Mouse (Mus musculus) ES-CJ7 (cell line): ENCODE results near the gene Fnbp1.

Experiments used
- DNase-seq: peaks from one replicate; pipeline ENCODE4 v3.0.0; 2011; ENCODE audit warnings: low read depth, low spot score

The Fnbp1 gene

DNA sequence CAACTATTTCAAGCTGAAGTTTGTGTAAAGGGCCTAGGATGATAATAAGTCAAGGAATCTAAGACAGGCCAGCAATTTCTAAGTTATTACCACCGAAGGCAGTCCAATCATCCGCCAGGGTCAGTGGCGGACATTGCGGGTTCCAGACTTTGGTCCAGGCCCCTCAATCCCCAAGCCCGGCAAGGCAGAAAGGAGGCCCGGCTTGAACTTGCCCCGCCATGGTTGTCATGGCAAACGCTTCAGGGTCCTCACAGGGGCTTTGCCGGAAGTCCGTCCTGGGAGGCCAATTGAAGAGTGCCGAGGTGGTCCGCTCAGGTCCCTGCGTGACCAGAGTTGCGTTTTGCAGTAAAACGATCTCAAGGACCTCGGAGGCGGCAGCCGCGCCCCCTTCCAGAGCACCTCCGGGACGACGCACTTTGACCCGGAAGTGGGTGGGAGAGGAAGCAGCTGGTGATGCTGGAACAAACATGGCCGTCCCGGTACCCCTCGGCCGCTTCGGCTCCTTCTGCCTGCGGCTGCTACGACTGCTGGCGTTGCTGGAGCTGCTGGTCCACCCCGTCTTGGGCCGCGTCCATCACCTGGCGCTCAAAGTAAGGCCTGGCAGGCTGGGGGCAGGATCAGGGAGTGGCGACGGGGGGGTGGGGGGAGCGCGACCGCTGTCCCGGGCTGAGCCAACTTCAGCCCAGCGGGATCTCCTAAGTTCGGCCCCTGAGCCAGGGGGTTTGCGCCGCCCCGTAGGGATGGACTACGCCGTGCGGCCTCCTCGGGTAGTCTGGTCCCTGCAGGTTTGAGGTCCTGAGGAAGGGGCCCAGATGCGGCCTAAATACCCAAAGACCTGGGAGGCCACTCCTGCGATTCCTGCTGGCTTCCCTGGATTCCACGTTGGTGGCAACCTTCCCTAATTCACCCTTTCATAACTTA lies 10.3 kb upstream of the Fnbp1 start, which contains the start of gene Gpr107:
TSS of gene Gpr107 (plus strand) at position 425 of the 921 bp plus-strand sequence.
- DNase-seq = peak; percentile 82

DNA sequence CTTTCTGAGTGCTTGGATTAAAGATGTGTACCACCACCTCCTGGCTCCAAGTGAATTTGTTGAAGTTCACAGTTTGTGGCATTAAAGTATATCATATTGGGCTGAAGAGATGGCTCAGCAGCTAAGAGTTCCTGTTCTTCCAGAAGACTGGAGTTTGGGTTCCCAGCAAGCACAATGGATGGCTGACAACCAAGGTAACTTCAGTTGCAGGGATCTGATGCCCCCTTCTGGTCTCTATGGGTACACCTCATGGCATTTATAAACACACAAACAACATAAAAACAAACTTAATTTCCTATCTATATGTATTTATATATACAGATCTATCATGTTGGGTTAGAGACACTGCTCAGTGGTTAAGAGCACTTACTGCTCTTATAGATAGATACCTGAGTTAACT lies 9.0 kb upstream of the Fnbp1 start:
- peak; percentile 76 for DNase-seq

DNA sequence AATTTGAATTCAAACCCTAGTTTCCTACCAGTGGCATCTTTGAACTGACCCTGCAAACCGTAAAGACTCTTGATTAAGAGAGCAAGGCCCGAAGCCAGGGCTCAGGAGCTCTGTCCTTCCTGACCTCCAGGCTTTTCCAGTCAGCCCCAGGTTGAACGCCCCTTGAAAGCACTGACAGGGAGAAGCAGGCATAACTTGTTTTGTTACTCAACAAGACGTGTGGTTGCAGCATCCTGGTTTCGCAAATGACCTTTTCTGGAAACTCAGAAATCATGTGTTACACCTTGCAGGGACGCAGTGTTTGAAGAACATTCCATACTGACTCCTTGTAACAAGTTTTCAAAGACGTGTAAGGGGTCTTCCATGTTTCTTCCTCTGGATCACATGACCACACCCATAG lies 5.2 kb upstream of the Fnbp1 start:
- no peak for DNase-seq

DNA sequence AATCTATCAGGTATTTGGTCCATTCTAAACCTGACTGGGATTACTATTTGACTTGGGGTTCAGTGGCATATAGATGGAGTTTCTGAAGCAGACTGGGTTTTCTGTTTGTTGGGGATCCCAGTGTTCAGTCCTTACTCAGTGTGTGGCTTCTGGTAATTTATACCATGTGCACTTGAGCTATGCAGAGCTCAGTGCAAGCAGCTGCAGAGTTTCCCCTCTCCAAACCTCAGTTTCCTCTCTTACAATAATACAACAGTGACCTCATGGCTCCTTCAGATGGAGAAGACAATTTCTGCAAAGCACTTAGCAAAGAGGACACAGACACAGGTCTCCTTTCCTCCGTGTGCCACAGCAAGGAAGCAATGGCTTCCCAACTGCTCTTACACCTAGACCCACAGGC lies 3.1 kb upstream of the Fnbp1 start:
- no peak for DNase-seq

DNA sequence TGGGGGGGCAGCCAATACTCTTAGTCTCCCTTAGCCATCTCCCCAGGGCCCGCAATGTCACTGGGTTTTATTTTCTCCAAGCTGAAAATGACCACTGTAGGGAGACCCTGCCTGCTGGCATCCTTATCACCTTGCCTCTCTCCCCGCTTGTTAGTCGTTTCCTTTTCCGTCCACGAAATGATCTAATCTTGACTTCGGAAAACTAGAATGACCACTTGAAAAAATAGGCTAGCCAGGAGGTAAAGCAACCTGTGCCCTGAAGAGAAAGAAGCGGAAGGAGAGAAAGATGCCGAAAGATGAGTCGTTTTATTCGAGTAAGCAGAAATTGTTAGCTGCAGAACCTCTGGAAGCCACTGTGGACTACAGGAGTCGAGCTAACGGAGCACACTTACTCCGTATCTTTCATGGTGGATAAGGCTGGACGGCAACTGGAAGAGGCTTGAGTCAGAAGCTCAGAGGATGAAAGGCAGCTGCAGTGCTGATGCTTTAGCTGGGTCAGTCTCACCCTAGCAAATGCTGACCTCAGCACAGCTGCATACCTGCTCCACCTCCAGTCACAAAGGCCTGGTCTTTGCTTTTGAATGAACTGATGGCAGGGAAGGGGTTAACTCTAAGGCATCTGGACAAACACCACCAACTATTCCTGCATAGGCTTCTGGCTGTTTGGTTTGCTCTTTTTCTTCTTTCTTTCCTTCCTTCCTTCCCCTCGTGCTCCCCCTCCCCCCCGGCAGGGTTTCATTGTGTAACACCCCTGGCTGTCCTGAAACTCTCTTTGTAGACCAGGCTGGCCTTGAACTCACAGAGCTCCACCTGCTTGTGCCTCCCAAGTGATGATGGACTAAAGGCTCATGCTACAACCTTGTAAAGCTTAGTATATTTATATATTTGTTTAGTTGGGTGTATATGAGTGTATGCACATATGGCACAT lies 2.2 kb upstream of the Fnbp1 start:
- no peak for DNase-seq

DNA sequence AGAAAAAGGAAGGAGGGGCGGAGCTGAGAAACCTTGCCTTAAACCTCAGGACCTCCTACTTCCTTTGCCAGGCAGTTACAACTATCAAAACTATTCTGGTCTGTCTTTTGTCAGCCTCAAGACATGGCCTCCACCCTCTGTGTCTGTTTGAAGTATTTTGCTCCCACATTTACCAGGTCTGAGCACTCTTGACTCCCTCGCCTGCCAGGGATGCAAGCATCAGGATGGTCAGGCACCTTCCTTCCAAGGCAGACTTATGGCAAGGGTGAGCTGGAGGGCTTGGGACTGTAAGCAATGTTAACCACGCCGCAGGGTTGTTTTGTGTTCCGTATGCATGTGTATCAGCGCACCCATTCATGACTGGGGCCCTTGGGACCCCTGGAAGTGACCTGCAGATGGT lies 1.5 kb upstream of the Fnbp1 start:
- no peak for DNase-seq

DNA sequence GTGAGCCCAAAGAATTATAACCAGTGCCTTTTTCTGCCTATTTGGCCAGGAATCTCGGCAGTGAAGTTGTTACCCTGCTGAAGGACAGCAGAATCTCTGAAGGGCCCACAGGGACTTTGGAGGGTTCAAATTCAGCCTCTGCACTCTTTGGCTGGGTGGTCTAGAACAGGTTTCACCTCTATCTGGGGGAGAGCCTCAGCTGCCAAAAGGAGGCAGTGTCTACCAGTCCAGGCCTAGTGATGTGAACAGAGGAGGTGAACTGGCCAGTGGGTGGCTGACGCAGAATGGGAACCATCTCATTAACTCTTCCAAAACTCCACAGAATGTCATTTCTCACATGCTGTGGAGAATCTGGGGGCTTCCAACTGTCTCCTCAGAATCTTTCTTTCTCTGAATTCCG lies 697 bp upstream of the Fnbp1 start:
- peak; percentile 50 for DNase-seq

DNA sequence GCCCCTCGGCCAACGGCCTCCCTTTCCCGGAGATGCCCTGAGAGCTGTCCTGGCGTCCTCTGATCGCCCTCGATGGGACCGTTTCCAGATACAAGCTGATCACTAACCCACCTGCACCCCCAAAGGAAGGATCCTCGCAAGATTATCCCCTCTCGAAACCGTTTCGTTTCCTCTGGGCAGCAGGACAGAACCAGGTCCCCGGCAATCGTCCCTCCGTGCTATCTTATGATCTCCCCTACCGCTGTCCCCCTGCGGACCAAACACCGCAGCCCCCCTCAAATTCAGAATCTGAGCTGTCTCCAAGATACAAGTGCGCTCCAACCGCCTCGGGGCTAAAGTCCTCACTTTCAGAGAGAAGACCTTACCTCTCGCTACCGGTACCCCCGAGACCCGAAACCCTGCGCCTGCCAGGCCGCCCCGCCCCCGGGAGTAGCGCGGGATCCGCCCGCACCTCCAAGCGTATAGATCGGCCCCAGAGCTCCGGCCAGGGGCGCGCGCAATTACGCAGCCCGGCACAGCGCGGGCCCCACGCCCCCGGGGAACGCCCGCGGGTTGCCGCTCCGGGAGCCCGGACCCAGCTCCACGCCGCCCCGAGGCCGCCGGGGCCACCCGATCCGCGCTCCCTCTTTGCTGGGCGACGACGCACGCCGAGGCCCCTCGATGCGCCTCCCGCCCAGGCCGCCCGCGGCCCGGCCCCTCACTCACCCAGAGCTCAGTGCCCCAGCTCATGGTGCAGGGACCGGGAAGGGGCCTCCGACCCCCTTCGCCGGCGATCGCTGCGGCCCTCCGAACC lies 538 bp downstream of the Fnbp1 start:
- no peak for DNase-seq

DNA sequence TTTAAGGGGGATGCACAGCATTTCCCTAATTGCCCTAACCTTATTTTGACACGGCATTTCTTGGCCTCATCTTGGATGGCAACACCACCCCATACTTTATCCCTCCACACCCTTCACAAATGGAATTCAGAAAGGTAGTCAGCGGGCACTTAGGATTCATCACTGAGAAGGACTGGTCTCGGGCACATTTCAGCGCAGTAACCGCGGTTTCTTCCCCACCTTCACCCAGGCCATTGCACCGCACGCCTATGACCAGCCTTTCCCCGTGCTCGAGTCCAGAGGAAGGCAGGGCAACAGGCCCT lies 1.1 kb downstream of the Fnbp1 start:
- no peak for DNase-seq

DNA sequence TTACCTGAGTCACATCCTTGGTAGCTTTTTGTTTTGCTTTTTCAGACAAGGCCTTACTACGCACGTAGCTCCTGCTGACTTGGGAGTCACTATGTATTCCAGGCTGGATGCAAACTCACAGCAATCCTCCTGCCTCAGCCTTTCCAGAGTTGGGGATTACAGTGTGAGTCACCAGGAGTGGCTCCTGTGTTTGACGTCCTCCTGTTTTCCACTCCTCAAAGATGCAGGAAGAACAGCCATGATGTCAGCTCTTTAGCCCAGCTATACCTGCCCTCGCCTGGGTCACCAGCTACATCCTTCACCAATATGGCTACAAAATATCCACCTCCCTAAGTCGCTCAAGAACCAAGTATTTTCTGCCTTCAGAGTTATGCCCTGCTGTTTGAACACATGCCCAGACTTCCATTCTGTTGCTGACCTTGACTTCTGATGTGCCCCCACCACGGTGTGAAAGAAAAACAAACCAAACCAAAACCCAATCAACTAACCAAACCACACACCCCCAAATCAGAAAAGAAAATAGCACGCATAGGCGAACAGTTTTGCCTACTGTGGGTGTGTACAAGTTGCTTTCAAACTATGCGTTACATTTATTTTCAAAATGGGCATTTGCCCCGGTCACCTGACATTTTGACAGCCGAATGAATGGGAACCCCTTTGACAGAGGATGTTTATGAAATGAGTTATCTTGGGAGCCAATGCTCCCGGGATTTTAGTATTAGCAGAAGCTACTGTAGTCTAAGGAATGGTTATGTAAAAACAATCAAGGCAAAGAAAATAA lies 1.6 kb downstream of the Fnbp1 start:
- no peak for DNase-seq

DNA sequence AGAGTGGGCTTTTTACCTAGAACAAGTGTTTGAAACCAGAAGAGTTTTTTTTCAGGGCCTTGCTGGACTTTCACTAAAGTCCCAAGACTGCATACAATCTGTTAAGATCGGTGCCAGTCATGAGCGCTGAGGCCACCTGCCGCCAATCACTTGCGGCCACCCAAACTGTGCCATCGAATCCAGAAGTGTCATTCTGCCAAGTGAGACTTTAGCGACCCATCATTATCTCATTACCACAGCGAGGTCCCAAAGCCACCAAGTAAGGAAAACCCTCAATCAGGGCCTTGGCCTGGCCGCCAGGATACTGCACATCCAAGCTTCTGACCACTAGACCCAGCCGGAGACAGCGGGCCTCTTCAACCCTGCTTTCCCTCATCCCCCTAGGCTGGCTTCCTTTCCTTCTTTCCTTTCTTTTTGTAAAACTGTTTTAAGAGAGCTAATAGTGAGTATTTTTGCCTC lies 2.6 kb downstream of the Fnbp1 start:
- DNase-seq = no peak

DNA sequence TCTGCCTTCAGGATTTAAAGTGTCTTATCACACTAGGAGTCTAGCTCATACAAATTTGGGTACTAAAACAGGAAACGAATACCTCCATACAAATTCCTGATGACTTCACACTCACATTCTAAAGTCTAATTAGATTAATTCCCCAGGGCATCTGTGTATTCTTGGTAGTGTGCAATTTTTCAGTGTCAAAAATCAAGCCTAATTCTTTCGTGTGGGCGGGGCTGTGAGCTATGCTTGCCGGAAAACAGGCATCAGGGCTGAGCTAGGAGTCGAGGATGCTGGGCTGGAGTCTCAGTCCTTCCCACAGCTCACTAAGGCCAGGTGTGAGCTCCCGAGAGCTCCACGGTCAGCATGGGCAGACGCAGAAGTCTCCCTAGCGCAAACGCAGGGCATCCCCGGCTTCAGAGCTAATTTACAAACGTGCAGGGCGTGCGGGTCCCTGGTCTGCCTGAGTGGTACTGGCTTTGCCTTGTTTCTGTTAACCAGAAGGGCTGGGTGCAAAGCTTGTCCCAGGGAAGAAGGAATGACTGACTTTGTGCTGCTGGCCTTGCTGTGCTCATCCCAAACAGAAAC lies 4.7 kb downstream of the Fnbp1 start:
- DNase-seq = no peak

DNA sequence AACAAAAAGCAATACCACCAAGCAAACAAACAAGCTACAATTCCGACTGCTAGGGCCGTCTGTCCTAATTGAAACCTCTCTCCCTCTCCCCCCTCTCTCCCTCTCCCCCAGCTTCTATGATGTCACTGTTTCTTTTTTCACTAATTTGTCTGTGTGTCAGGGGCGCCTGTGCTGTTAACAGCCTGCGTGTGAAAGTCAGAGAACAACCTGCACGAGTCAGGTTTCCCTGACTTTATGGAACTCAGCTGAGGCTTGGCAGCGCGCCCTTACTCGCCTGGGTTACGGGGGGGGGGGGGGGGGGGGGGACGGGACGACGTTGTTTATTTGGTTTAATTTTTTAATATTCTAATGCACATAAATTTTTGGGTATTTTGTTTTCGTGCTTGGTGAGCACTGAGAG lies 5.5 kb downstream of the Fnbp1 start:
- DNase-seq = no peak

DNA sequence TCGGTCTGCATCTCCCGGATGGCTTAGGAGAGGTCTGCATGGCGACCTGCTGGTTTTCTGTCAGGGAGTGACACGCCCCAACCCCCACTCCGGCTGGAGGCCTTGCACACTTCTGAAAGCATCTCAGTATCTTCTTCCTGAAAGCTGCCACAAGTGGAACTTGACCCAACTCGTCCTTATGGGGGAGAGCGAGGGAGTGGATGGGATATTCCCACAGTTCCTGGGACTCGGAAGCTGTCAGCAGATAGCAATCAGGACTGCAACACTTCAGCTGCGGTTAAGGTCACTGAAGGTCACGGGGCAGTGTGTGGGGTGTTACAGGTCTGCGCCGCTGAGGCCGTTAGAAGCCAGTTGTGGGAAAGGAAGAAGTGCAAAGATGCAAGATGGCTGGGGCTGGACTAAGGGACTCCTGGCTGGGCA lies 6.3 kb downstream of the Fnbp1 start:
- DNase-seq = peak; percentile 70

DNA sequence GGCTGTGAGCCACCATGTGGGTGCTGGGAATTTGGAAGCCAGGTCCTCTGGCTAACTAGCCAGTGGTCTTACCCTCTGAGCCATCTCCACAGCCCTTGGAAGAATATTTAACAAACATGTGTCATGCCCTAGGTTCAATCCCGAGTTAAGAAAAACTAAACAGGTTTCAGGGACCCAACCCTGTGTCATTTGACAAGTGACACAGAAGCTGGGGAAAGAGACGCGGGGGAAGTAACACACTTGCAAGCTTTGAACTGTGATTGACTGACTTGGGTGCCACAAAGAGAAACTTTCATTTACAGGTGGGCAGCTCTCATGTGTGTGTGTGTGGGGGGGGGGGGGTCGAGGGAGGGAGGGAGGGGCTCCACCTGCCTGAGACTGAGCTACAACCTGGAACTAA lies 7.8 kb downstream of the Fnbp1 start:
- no peak for DNase-seq

DNA sequence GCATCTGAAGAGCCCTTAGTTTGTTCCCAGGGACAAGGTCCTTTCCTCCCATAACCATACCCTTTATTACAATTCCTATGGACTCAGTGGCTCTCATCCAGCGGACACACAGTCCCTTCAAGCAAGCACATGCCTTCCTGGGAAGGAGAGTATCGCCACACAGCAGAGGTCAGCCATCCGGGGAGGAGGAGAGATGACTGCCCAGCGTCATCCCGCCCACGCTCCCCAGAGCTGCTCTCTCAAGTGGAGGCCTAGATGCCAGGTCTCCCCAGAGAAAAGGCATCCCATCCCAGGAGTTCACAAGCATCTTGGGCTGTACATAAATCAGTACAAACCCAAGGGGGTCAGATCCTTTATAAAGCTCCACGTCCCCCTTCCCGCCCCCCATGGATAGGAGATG lies 9.1 kb downstream of the Fnbp1 start:
- no peak for DNase-seq

DNA sequence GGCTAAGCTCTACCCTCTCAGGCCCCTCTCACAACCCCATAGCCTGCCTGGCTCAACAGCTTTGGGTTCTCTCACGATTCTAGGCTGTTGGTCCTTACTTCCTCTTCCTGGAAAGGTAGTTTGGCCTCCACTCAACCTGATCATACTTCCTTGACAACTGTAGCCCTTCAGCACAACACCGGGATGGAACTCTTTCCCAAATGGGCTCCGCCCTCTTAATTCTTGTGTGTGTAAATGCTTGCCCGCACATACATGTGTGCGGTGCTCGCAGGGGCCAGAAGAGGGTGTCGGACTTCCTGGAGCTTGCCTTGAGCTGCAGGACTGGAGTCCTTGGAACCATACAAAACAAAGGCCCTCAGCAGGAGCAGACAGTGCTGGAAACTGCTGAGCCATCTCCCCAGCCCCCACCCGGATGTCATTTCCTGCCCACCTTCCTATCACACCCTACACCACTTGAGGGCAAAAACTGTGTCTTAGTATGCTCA lies 11.0 kb downstream of the Fnbp1 start:
- DNase-seq = peak; percentile 90

DNA sequence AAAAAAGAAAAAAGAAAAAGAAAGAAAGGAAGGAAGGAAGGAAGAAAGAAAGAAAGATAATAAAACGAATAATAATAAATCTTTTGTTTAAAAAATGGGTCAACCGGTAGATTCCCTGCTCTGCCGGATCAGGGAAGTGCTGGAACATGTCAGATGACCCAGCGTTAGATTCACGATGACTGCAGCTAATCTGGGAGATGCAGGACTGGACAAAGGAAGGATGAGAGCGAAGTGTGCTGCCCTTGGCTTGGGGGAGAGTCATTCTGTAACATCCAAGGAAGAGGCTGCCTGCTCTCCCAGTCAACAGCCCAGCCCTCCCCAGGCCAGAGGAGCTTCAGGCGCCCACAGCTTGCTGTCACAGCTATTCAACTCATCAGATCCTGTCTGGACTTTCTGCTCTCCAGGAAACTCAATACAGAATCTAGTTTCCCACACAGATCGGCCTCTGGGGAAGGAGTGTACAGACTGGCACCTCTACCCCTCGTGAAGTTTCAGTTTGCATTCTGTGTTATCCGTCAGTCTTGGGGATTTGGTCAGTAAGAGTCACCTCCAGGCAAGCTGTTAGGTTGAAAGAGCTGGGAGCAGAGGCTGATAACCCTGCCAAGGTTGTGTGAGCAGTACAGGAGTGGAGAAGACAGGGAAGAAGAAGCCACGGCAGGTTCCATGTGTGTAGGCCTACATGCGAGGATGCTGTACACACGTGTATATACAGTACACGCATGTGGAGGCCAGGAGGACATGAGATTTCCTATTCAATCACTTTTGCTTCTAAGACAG lies 11.9 kb downstream of the Fnbp1 start:
- DNase-seq = no peak

DNA sequence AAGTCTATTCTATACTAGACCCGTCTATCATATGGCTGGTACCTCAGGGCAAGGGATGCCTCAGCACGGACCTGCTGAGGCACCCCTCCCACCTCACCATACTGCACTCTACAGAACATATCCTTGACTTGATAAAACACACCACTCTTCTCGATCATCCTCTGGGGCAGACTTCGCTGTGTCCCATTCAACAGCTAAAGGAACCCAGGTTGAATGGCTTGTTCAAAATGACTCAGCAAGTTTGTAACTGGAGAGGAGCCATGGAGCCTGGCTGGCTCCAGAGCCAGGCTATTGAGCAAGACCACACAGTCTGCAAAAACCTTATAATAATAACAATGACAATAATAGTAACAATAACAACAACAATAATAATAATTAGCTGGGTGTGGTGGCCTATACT lies 13.9 kb downstream of the Fnbp1 start:
- peak; percentile 61 for DNase-seq

DNA sequence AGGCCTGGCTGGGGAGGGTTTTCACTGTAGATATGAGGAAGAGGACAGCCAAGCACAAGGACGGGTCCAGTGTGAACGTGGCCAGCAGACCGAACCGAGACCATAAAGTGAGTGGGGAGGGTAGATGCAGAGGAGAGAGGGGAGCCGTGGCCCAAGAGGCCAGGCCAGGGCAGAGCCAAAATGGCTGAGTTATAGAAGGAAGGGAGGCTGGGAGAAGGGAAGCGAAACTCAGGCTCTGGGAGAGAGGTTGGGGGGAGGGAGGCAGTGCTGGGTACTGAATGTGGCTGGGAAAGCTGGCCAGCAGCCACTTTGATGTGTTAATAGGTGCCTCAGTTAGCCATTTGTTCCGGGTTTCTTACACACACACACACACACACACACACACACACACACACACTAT lies 14.6 kb downstream of the Fnbp1 start:
- DNase-seq = peak; percentile 56
